Mouse (Mus musculus) mouse trophoblast stem cell (cell line): ENCODE measurements around the gene Pcdh15.

ENCODE experiments used
- in situ Hi-C, 2 experiments: fragments of 300-500 bp; cut with MseI, MboI; formaldehyde crosslinking; loops; 2 replicates in 1 of 2; 3 replicates in 1 of 2; pipeline ENCODE4 v1.15.1; 2025

Gene Pcdh15

GRCm38 (mm10) chr10:73098966-73099845 is at the start of gene Pcdh15:
TSS of gene Pcdh15 (plus strand) at chr10:73099342.
- in situ Hi-C loops: no loop called here

- in situ Hi-C loops: no loop called here
Observed at GRCm38 (mm10) chr10:73052074-73052473, 47.1 kb upstream of the Pcdh15 start.

GRCm38 (mm10) chr10:73059726-73060230 is 39.4 kb upstream of the Pcdh15 start:
- in situ Hi-C loops: no loop called here

GRCm38 (mm10) chr10:73086703-73087102 is 12.4 kb upstream of the Pcdh15 start:
- in situ Hi-C loops: no loop called here

GRCm38 (mm10) chr10:73096531-73097135 is 2.5 kb upstream of the Pcdh15 start:
- in situ Hi-C loops: no loop called here

GRCm38 (mm10) chr10:73097176-73097575 is 2.0 kb upstream of the Pcdh15 start:
- in situ Hi-C loops: no loop called here

- in situ Hi-C loops: no loop called here
Observed at GRCm38 (mm10) chr10:73097979-73098378, 1.2 kb upstream of the Pcdh15 start.

GRCm38 (mm10) chr10:73099846-73100241 is 702 bp downstream of the Pcdh15 start:
- in situ Hi-C loops: loop anchor here (10.0 kb wide), 2 partner anchors 295 to 305 kb away; no protein-coding TSS in a partner anchor

- in situ Hi-C loops: loop anchor here (10.0 kb wide), 2 partner anchors 291 to 301 kb away; no protein-coding TSS in a partner anchor
Observed at GRCm38 (mm10) chr10:73103383-73103994, 4.3 kb downstream of the Pcdh15 start.

- in situ Hi-C loops: loop anchor here (10.0 kb wide), 2 partner anchors 289 to 299 kb away; no protein-coding TSS in a partner anchor
Observed at GRCm38 (mm10) chr10:73105893-73106292, 6.8 kb downstream of the Pcdh15 start.

GRCm38 (mm10) chr10:73137985-73138384 is 38.8 kb downstream of the Pcdh15 start:
- in situ Hi-C loops: no loop called here

GRCm38 (mm10) chr10:73147543-73147942 is 48.4 kb downstream of the Pcdh15 start:
- in situ Hi-C loops: no loop called here

GRCm38 (mm10) chr10:73147978-73148377 is 48.8 kb downstream of the Pcdh15 start:
- in situ Hi-C loops: no loop called here

GRCm38 (mm10) chr10:73154544-73154943 is 55.4 kb downstream of the Pcdh15 start:
- in situ Hi-C loops: no loop called here

GRCm38 (mm10) chr10:73161757-73162156 is 62.6 kb downstream of the Pcdh15 start:
- in situ Hi-C loops: no loop called here

- in situ Hi-C loops: no loop called here
Observed at GRCm38 (mm10) chr10:73216001-73216400, 116.9 kb downstream of the Pcdh15 start.

GRCm38 (mm10) chr10:73242294-73242693 is 143.2 kb downstream of the Pcdh15 start:
- in situ Hi-C loops: no loop called here

- in situ Hi-C loops: no loop called here
Observed at GRCm38 (mm10) chr10:73280438-73280837, 181.3 kb downstream of the Pcdh15 start.

GRCm38 (mm10) chr10:73296456-73296855 is 197.3 kb downstream of the Pcdh15 start:
- in situ Hi-C loops: no loop called here

GRCm38 (mm10) chr10:73301951-73302350 is 202.8 kb downstream of the Pcdh15 start:
- in situ Hi-C loops: no loop called here

GRCm38 (mm10) chr10:73306677-73307076 is 207.5 kb downstream of the Pcdh15 start:
- in situ Hi-C loops: no loop called here

- in situ Hi-C loops: no loop called here
Observed at GRCm38 (mm10) chr10:73326861-73327260, 227.7 kb downstream of the Pcdh15 start.
